Mouse (Mus musculus) layer of hippocampus, adult 8-10 months (tissue): ENCODE data around the gene P2ry2. TPM values are rescaled to one million over a fixed set of nuclear protein-coding genes. Genes with fewer than 3 reads are reported as not detected.

Source experiments
- DNase-seq, 2 experiments: peaks; one replicate each; pipeline ENCODE4 v3.0.0; 2022; ENCODE audit warnings: low spot score in 2 of 2
- total RNA-seq, 4 experiments: library from RNA; stranded (reverse); gene quantifications; 2 replicates each; pipeline ENCODE4 v1.2.4; 2022

The P2ry2 gene
- total RNA-seq, 4 experiments from 2014 or later: 0.60 to 4.5 (median 1.9) TPM

GRCm38 (mm10) chr7:100990636-100991311 lies 21.9 kb downstream of the P2ry2 start:
- no peak for DNase-seq

GRCm38 (mm10) chr7:100988092-100988491 lies 24.6 kb downstream of the P2ry2 start:
- DNase-seq: peak in 1 of 2 experiments; percentile 74

GRCm38 (mm10) chr7:100984452-100985395 lies 27.9 kb downstream of the P2ry2 start:
- no peak for DNase-seq

- no peak for DNase-seq
These were observed 33.5 kb downstream of the P2ry2 start for GRCm38 (mm10) chr7:100979175-100979574.

- no peak for DNase-seq
These were observed 34.5 kb downstream of the P2ry2 start for GRCm38 (mm10) chr7:100978171-100978570.

- no peak for DNase-seq
These were observed 38.3 kb downstream of the P2ry2 start, which contains the start of gene P2ry6 for GRCm38 (mm10) chr7:100974135-100974903. Gene P2ry6, minus strand, starts transcription at chr7:100974649.

- DNase-seq: no peak
These were observed 39.8 kb downstream of the P2ry2 start for GRCm38 (mm10) chr7:100972875-100973274.

- DNase-seq: no peak
These were observed 43.6 kb downstream of the P2ry2 start for GRCm38 (mm10) chr7:100968874-100969659.

GRCm38 (mm10) chr7:100968376-100968775 lies 44.3 kb downstream of the P2ry2 start:
- no peak for DNase-seq

- DNase-seq: no peak
These were observed 44.8 kb downstream of the P2ry2 start for GRCm38 (mm10) chr7:100967850-100968249.

GRCm38 (mm10) chr7:100966014-100966413 lies 46.7 kb downstream of the P2ry2 start:
- DNase-seq: no peak

- DNase-seq: no peak
These were observed 47.6 kb downstream of the P2ry2 start for GRCm38 (mm10) chr7:100965079-100965478.

- DNase-seq: no peak
These were observed 48.4 kb downstream of the P2ry2 start for GRCm38 (mm10) chr7:100964242-100964641.

GRCm38 (mm10) chr7:100963381-100963780 lies 49.3 kb downstream of the P2ry2 start:
- DNase-seq: no peak

GRCm38 (mm10) chr7:100961146-100961545 lies 51.5 kb downstream of the P2ry2 start:
- no peak for DNase-seq

GRCm38 (mm10) chr7:100960462-100960861 lies 52.2 kb downstream of the P2ry2 start:
- no peak for DNase-seq

- DNase-seq: no peak
These were observed 54.2 kb downstream of the P2ry2 start for GRCm38 (mm10) chr7:100958426-100958825.

GRCm38 (mm10) chr7:100952686-100953085 lies 60.0 kb downstream of the P2ry2 start:
- no peak for DNase-seq

- no peak for DNase-seq
These were observed 60.8 kb downstream of the P2ry2 start for GRCm38 (mm10) chr7:100951903-100952302.

- no peak for DNase-seq
These were observed 62.1 kb downstream of the P2ry2 start for GRCm38 (mm10) chr7:100950481-100951010.
